Mouse (Mus musculus): ENCODE data around the gene Pctp. TPM values are rescaled to one million over a fixed set of nuclear protein-coding genes. Genes with fewer than 3 reads are reported as not detected.
A peak's percentile ranks its signal among the peaks of the same experiment; 100 is the strongest.

The Pctp gene
- polyA plus RNA-seq, 1 experiment: 0.84 TPM

DNA sequence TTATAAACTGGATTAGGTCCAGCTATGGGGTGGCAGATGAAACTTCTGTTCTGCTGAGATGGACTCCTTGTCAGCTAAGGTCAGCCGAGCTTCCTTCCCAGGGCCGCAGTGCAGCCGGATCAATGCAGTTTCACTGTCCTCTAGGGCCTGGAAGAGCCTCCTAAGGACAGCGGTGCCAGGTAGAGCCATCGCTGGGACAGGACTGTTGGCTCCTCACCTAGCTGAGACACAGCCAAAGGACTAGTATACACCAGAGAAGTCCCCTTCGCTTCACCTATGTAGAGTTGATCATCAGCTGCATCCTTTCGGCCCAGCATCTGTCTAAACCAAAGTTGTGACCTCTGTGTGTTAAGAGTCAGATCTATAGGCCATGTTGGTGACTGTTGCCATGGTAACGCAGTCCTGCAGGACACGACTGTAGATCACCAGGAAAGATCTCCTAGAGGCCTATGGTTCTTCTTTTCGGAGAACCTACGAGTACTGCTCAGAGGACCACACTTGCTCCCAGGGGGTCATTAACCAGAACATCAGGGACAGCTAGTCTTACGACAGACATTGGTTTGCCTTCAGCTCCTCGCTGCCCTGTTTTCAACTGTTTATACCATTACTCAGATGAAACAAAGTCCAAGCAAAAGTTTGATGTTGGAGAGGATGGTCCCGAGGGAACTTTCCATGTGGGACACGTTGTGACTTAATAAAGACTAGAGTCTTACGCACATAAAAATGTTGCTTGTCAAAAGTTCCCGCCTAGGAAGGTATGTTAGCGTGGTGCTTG lies 3.5 kb downstream of the Pctp start:
- TF ChIP-seq MYOD1 (IDR thresholded peaks at IDR 0.05; ENCODE audit: control insufficient read depth, insufficient read length, low read depth): no peak
- no peak for TF ChIP-seq MAX (IDR thresholded peaks at IDR 0.05)
- TF ChIP-seq MYOG (IDR thresholded peaks at IDR 0.05; ENCODE audit: control insufficient read depth, extremely low read depth, insufficient read length): no peak
- no peak for TF ChIP-seq CTCF (IDR thresholded peaks at IDR 0.05; ENCODE audit: control insufficient read depth, insufficient read depth, insufficient read length)
- no peak for TF ChIP-seq FOSL1 (IDR thresholded peaks at IDR 0.05; ENCODE audit: insufficient read depth, low read length, poor library complexity, severe bottlenecking)
- TF ChIP-seq USF1 (IDR thresholded peaks at IDR 0.05; ENCODE audit: low read depth): no peak
- TF ChIP-seq CEBPB (IDR thresholded peaks at IDR 0.05; ENCODE audit: low read depth): no peak
- no peaks in the 10 kb centered on the region for H3K36me3 ChIP-seq (ENCODE audit: control insufficient read depth, insufficient read depth)
- H3K79me3 ChIP-seq (ENCODE audit: low read depth): no peaks in the 10 kb centered on the region
- no peak overlapping the region for H3K4me3 ChIP-seq (ENCODE audit: insufficient read depth, poor library complexity, severe bottlenecking)
- H3K79me2 ChIP-seq (ENCODE audit: control insufficient read depth, insufficient read depth): no peaks in the 10 kb centered on the region
- no peak overlapping the region for H3ac ChIP-seq (ENCODE audit: control insufficient read depth, insufficient read length, low read depth)
- H3K27me3 ChIP-seq (ENCODE audit: control insufficient read depth, insufficient read depth, insufficient read length): no peaks in the 10 kb centered on the region

DNA sequence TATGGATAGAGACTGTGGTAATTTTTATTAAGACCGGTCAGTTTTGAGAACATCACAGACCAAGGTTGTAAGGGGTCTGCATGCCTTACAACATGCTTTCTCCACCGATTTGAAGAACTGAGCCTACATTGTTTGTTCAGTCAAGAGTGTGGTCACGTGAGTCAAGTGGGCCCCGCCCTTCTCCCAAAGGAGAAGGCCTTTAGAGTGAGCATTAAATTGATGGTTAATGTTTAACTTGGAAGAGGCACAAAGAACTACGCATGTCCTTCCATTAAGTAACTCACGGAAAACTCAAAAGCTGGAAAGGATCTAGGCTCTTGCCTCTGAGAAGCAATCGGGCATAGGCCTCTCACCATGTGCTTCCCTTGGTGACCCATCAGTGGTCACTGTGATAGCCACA lies 5.8 kb downstream of the Pctp start:
- Histone ChIP-seq H3K4me3 (ENCODE audit: insufficient read depth, poor library complexity, severe bottlenecking) (no peak overlapping the region), H3K79me3 (ENCODE audit: low read depth) (no peaks in the 10 kb centered on the region), H3K36me3 (ENCODE audit: control insufficient read depth, insufficient read depth) (no peaks in the 10 kb centered on the region), H3K79me2 (ENCODE audit: control insufficient read depth, insufficient read depth) (no peaks in the 10 kb centered on the region), H3ac (ENCODE audit: control insufficient read depth, insufficient read length, low read depth) (no peak overlapping the region), H3K27me3 (ENCODE audit: control insufficient read depth, insufficient read depth, insufficient read length) (no peaks in the 10 kb centered on the region)
- TF ChIP-seq USF1 (IDR thresholded peaks at IDR 0.05; ENCODE audit: low read depth) (peak; percentile 12), CTCF (IDR thresholded peaks at IDR 0.05; ENCODE audit: control insufficient read depth, insufficient read depth, insufficient read length) (no peak)

- Histone ChIP-seq H3K27me3 (ENCODE audit: control insufficient read depth, insufficient read depth, insufficient read length) (no peaks in the 10 kb centered on the region), H3K36me3 (ENCODE audit: control insufficient read depth, insufficient read depth) (no peaks in the 10 kb centered on the region), H3K4me3 (ENCODE audit: insufficient read depth, poor library complexity, severe bottlenecking) (no peak overlapping the region), H3K79me3 (ENCODE audit: low read depth) (no peaks in the 10 kb centered on the region), H3ac (ENCODE audit: control insufficient read depth, insufficient read length, low read depth) (no peak overlapping the region), H3K79me2 (ENCODE audit: control insufficient read depth, insufficient read depth) (no peaks in the 10 kb centered on the region)
- TF ChIP-seq USF1 (IDR thresholded peaks at IDR 0.05; ENCODE audit: low read depth): no peak
- no peak for TF ChIP-seq CEBPB (IDR thresholded peaks at IDR 0.05; ENCODE audit: low read depth)
- no peak for TF ChIP-seq MAX (IDR thresholded peaks at IDR 0.05)
- TF ChIP-seq MYOD1 (IDR thresholded peaks at IDR 0.05; ENCODE audit: control insufficient read depth, insufficient read length, low read depth): no peak
- TF ChIP-seq MYOG (IDR thresholded peaks at IDR 0.05; ENCODE audit: control insufficient read depth, extremely low read depth, insufficient read length): no peak
These were observed 6.3 kb downstream of the Pctp start for GRCm38 (mm10) chr11:89996406-89996805.

GRCm38 (mm10) chr11:89995596-89995995 lies 7.1 kb downstream of the Pctp start:
- Histone ChIP-seq H3K79me3 (ENCODE audit: low read depth) (no peaks in the 10 kb centered on the region), H3K27me3 (ENCODE audit: control insufficient read depth, insufficient read depth, insufficient read length) (no peaks in the 10 kb centered on the region), H3K79me2 (ENCODE audit: control insufficient read depth, insufficient read depth) (no peaks in the 10 kb centered on the region), H3K36me3 (ENCODE audit: control insufficient read depth, insufficient read depth) (no peaks in the 10 kb centered on the region), H3K4me3 (ENCODE audit: insufficient read depth, poor library complexity, severe bottlenecking) (no peak overlapping the region), H3ac (ENCODE audit: control insufficient read depth, insufficient read length, low read depth) (no peak overlapping the region)
- TF ChIP-seq MYOG (IDR thresholded peaks at IDR 0.05; ENCODE audit: control insufficient read depth, extremely low read depth, insufficient read length): no peak
- TF ChIP-seq MYOD1 (IDR thresholded peaks at IDR 0.05; ENCODE audit: control insufficient read depth, insufficient read length, low read depth): no peak

- no peak overlapping the region for H3ac ChIP-seq (ENCODE audit: control insufficient read depth, insufficient read length, low read depth)
- H3K79me3 ChIP-seq (ENCODE audit: low read depth): no peaks in the 10 kb centered on the region
- H3K4me3 ChIP-seq (ENCODE audit: insufficient read depth, poor library complexity, severe bottlenecking): no peak overlapping the region
- no peaks in the 10 kb centered on the region for H3K36me3 ChIP-seq (ENCODE audit: control insufficient read depth, insufficient read depth)
- no peaks in the 10 kb centered on the region for H3K79me2 ChIP-seq (ENCODE audit: control insufficient read depth, insufficient read depth)
- TF ChIP-seq MYOG (IDR thresholded peaks at IDR 0.05; ENCODE audit: control insufficient read depth, extremely low read depth, insufficient read length) (no peak), FOSL1 (IDR thresholded peaks at IDR 0.05; ENCODE audit: insufficient read depth, low read length, poor library complexity, severe bottlenecking) (no peak), MYOD1 (IDR thresholded peaks at IDR 0.05; ENCODE audit: control insufficient read depth, insufficient read length, low read depth) (no peak), MAX (IDR thresholded peaks at IDR 0.05) (no peak), CEBPB (IDR thresholded peaks at IDR 0.05; ENCODE audit: low read depth) (no peak), USF1 (IDR thresholded peaks at IDR 0.05; ENCODE audit: low read depth) (no peak), CTCF (IDR thresholded peaks at IDR 0.05; ENCODE audit: control insufficient read depth, insufficient read depth, insufficient read length) (no peak)
- no peaks in the 10 kb centered on the region for H3K27me3 ChIP-seq (ENCODE audit: control insufficient read depth, insufficient read depth, insufficient read length)
These were observed 8.0 kb downstream of the Pctp start for GRCm38 (mm10) chr11:89994706-89995105.

DNA sequence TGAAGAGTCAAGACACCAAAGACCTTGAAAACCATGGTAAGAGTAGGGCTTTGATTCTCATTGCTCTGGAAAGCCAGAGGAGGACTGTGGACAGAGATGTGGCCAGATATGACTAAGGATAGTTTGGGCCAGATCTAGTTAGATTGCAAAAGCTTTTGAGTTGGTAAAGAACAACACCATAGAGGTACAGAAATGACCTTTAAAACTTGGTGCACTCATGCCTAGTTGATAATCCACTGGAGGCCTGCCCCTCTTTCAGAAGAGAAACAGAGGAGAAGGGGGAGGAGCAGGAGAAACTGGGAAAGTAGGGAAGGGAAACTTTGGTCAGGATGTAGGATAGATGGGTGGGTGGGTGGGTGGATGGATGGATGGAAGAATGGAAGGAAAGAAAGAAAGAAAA lies 11.0 kb downstream of the Pctp start:
- no peaks in the 10 kb centered on the region for H3K79me3 ChIP-seq (ENCODE audit: low read depth)
- TF ChIP-seq CTCF (IDR thresholded peaks at IDR 0.05; ENCODE audit: control insufficient read depth, insufficient read depth, insufficient read length) (no peak), FOSL1 (IDR thresholded peaks at IDR 0.05; ENCODE audit: insufficient read depth, low read length, poor library complexity, severe bottlenecking) (no peak), USF1 (IDR thresholded peaks at IDR 0.05; ENCODE audit: low read depth) (no peak), MYOD1 (IDR thresholded peaks at IDR 0.05; ENCODE audit: control insufficient read depth, insufficient read length, low read depth) (no peak), CEBPB (IDR thresholded peaks at IDR 0.05; ENCODE audit: low read depth) (no peak), MYOG (IDR thresholded peaks at IDR 0.05; ENCODE audit: control insufficient read depth, extremely low read depth, insufficient read length) (no peak), MAX (IDR thresholded peaks at IDR 0.05) (no peak)
- no peaks in the 10 kb centered on the region for H3K27me3 ChIP-seq (ENCODE audit: control insufficient read depth, insufficient read depth, insufficient read length)
- H3K4me3 ChIP-seq (ENCODE audit: insufficient read depth, poor library complexity, severe bottlenecking): no peak overlapping the region
- H3K79me2 ChIP-seq (ENCODE audit: control insufficient read depth, insufficient read depth): no peaks in the 10 kb centered on the region
- H3ac ChIP-seq (ENCODE audit: control insufficient read depth, insufficient read length, low read depth): no peak overlapping the region
- H3K36me3 ChIP-seq (ENCODE audit: control insufficient read depth, insufficient read depth): no peaks in the 10 kb centered on the region
